Mouse (Mus musculus): ENCODE results near the gene Srd5a1. TPM values are rescaled to one million over a fixed set of nuclear protein-coding genes. Genes with fewer than 3 reads are reported as not detected.

Srd5a1 gene
- polyA plus RNA-seq, 1 experiment: 7.4 TPM

- Histone ChIP-seq H3K4me3 (ENCODE audit: low read depth, low read length) (no peak overlapping the region), H3K27me3 (ENCODE audit: control insufficient read depth, insufficient read depth, low read length, poor library complexity, severe bottlenecking) (no peaks in the 10 kb centered on the region), H3K27ac (ENCODE audit: insufficient read depth, low read length) (no peak overlapping the region), H3K4me1 (ENCODE audit: control insufficient read depth, insufficient read depth, low read length) (no peaks in the 10 kb centered on the region), H3K9me3 (replicated peaks; ENCODE audit: control insufficient read depth, insufficient read depth, low read length, poor library complexity, severe bottlenecking) (no peaks in the 10 kb centered on the region), H3K36me3 (ENCODE audit: control insufficient read depth, insufficient read depth, low read length, poor library complexity, severe bottlenecking) (no peaks in the 10 kb centered on the region), H3K9ac (ENCODE audit: low read depth, poor library complexity, severe bottlenecking) (no peak overlapping the region)
- no peak for TF ChIP-seq EP300 (IDR thresholded peaks at IDR 0.05; ENCODE audit: insufficient read depth, low read depth, low read length)
- TF ChIP-seq CTCF (IDR thresholded peaks at IDR 0.05; ENCODE audit: low read depth, low read length): no peak
- no peak for TF ChIP-seq POLR2A (IDR thresholded peaks at IDR 0.05; ENCODE audit: insufficient read depth, low read length)
Measured at GRCm38 (mm10) chr13:69593453-69593852, 17.8 kb downstream of the Srd5a1 start.

GRCm38 (mm10) chr13:69592226-69592625 lies 19.0 kb downstream of the Srd5a1 start:
- Histone ChIP-seq H3K9ac (ENCODE audit: low read depth, poor library complexity, severe bottlenecking) (no peak overlapping the region), H3K27ac (ENCODE audit: insufficient read depth, low read length) (no peak overlapping the region), H3K36me3 (ENCODE audit: control insufficient read depth, insufficient read depth, low read length, poor library complexity, severe bottlenecking) (no peaks in the 10 kb centered on the region), H3K4me1 (ENCODE audit: control insufficient read depth, insufficient read depth, low read length) (no peaks in the 10 kb centered on the region), H3K4me3 (ENCODE audit: low read depth, low read length) (no peak overlapping the region), H3K27me3 (ENCODE audit: control insufficient read depth, insufficient read depth, low read length, poor library complexity, severe bottlenecking) (no peaks in the 10 kb centered on the region), H3K9me3 (replicated peaks; ENCODE audit: control insufficient read depth, insufficient read depth, low read length, poor library complexity, severe bottlenecking) (no peaks in the 10 kb centered on the region)
- no peak for TF ChIP-seq EP300 (IDR thresholded peaks at IDR 0.05; ENCODE audit: insufficient read depth, low read depth, low read length)
- no peak for TF ChIP-seq POLR2A (IDR thresholded peaks at IDR 0.05; ENCODE audit: insufficient read depth, low read length)
- no peak for TF ChIP-seq CTCF (IDR thresholded peaks at IDR 0.05; ENCODE audit: low read depth, low read length)

GRCm38 (mm10) chr13:69591338-69591737 lies 19.9 kb downstream of the Srd5a1 start:
- Histone ChIP-seq H3K36me3 (ENCODE audit: control insufficient read depth, insufficient read depth, low read length, poor library complexity, severe bottlenecking) (no peaks in the 10 kb centered on the region), H3K4me3 (ENCODE audit: low read depth, low read length) (no peak overlapping the region), H3K9ac (ENCODE audit: low read depth, poor library complexity, severe bottlenecking) (no peak overlapping the region), H3K27me3 (ENCODE audit: control insufficient read depth, insufficient read depth, low read length, poor library complexity, severe bottlenecking) (no peaks in the 10 kb centered on the region), H3K4me1 (ENCODE audit: control insufficient read depth, insufficient read depth, low read length) (no peaks in the 10 kb centered on the region), H3K9me3 (replicated peaks; ENCODE audit: control insufficient read depth, insufficient read depth, low read length, poor library complexity, severe bottlenecking) (no peaks in the 10 kb centered on the region), H3K27ac (ENCODE audit: insufficient read depth, low read length) (no peak overlapping the region)
- TF ChIP-seq EP300 (IDR thresholded peaks at IDR 0.05; ENCODE audit: insufficient read depth, low read depth, low read length): no peak
- no peak for TF ChIP-seq POLR2A (IDR thresholded peaks at IDR 0.05; ENCODE audit: insufficient read depth, low read length)
- no peak for TF ChIP-seq CTCF (IDR thresholded peaks at IDR 0.05; ENCODE audit: low read depth, low read length)

GRCm38 (mm10) chr13:69588263-69588662 lies 23.0 kb downstream of the Srd5a1 start:
- no peak overlapping the region for H3K4me3 ChIP-seq (ENCODE audit: low read depth, low read length)
- no peaks in the 10 kb centered on the region for H3K27me3 ChIP-seq (ENCODE audit: control insufficient read depth, insufficient read depth, low read length, poor library complexity, severe bottlenecking)
- no peaks in the 10 kb centered on the region for H3K36me3 ChIP-seq (ENCODE audit: control insufficient read depth, insufficient read depth, low read length, poor library complexity, severe bottlenecking)
- H3K27ac ChIP-seq (ENCODE audit: insufficient read depth, low read length): no peak overlapping the region
- H3K9me3 ChIP-seq (replicated peaks; ENCODE audit: control insufficient read depth, insufficient read depth, low read length, poor library complexity, severe bottlenecking): no peaks in the 10 kb centered on the region
- H3K4me1 ChIP-seq (ENCODE audit: control insufficient read depth, insufficient read depth, low read length): peaks cover 2% of the 10 kb centered on the region
- TF ChIP-seq POLR2A (IDR thresholded peaks at IDR 0.05; ENCODE audit: insufficient read depth, low read length) (no peak), CTCF (IDR thresholded peaks at IDR 0.05; ENCODE audit: low read depth, low read length) (no peak), EP300 (IDR thresholded peaks at IDR 0.05; ENCODE audit: insufficient read depth, low read depth, low read length) (no peak)
- no peak overlapping the region for H3K9ac ChIP-seq (ENCODE audit: low read depth, poor library complexity, severe bottlenecking)

DNA sequence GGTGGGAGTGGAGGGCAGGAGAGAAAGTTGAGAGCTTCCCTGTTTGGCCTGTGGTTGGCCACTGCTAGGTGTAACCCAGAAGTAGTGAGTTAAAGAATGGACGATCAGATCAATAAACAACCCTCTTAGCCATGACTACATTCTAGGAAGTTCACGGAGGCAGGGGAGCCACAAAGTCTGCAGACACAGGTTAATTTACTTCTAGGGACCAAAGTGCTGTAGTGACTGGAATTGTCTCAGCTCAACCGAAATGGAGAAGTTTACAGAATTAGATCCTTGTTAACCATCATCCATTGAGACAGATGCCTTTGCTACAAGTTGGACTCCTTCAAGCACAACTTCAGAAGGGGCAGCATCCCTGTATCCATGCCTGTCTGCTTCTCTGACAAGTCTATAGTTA lies 23.4 kb downstream of the Srd5a1 start:
- H3K4me1 ChIP-seq (ENCODE audit: control insufficient read depth, insufficient read depth, low read length): peaks cover 2% of the 10 kb centered on the region
- no peaks in the 10 kb centered on the region for H3K36me3 ChIP-seq (ENCODE audit: control insufficient read depth, insufficient read depth, low read length, poor library complexity, severe bottlenecking)
- no peak overlapping the region for H3K9ac ChIP-seq (ENCODE audit: low read depth, poor library complexity, severe bottlenecking)
- no peaks in the 10 kb centered on the region for H3K9me3 ChIP-seq (replicated peaks; ENCODE audit: control insufficient read depth, insufficient read depth, low read length, poor library complexity, severe bottlenecking)
- TF ChIP-seq POLR2A (IDR thresholded peaks at IDR 0.05; ENCODE audit: insufficient read depth, low read length) (no peak), EP300 (IDR thresholded peaks at IDR 0.05; ENCODE audit: insufficient read depth, low read depth, low read length) (no peak), CTCF (IDR thresholded peaks at IDR 0.05; ENCODE audit: low read depth, low read length) (no peak)
- no peaks in the 10 kb centered on the region for H3K27me3 ChIP-seq (ENCODE audit: control insufficient read depth, insufficient read depth, low read length, poor library complexity, severe bottlenecking)
- no peak overlapping the region for H3K27ac ChIP-seq (ENCODE audit: insufficient read depth, low read length)
- no peak overlapping the region for H3K4me3 ChIP-seq (ENCODE audit: low read depth, low read length)

GRCm38 (mm10) chr13:69586337-69586736 lies 24.9 kb downstream of the Srd5a1 start:
- Histone ChIP-seq H3K4me3 (ENCODE audit: low read depth, low read length) (no peak overlapping the region), H3K9me3 (replicated peaks; ENCODE audit: control insufficient read depth, insufficient read depth, low read length, poor library complexity, severe bottlenecking) (no peaks in the 10 kb centered on the region), H3K27ac (ENCODE audit: insufficient read depth, low read length) (no peak overlapping the region), H3K4me1 (ENCODE audit: control insufficient read depth, insufficient read depth, low read length) (peaks cover 2% of the 10 kb centered on the region), H3K36me3 (ENCODE audit: control insufficient read depth, insufficient read depth, low read length, poor library complexity, severe bottlenecking) (no peaks in the 10 kb centered on the region), H3K27me3 (ENCODE audit: control insufficient read depth, insufficient read depth, low read length, poor library complexity, severe bottlenecking) (no peaks in the 10 kb centered on the region), H3K9ac (ENCODE audit: low read depth, poor library complexity, severe bottlenecking) (no peak overlapping the region)
- TF ChIP-seq EP300 (IDR thresholded peaks at IDR 0.05; ENCODE audit: insufficient read depth, low read depth, low read length): no peak
- no peak for TF ChIP-seq CTCF (IDR thresholded peaks at IDR 0.05; ENCODE audit: low read depth, low read length)
- TF ChIP-seq POLR2A (IDR thresholded peaks at IDR 0.05; ENCODE audit: insufficient read depth, low read length): no peak

Data from ES-Bruce4 (cell line).